Mouse (Mus musculus) bone marrow macrophage, adult 2 months (primary cell): ENCODE results near the gene Spry1.

Source experiments
- CTCF ChIP-seq: IDR thresholded peaks from 2 replicates; pipeline ENCODE4 v1.5.1; 2012; ENCODE audit warnings: low read depth, mild to moderate bottlenecking, low read length, moderate library complexity
- POLR2A ChIP-seq: IDR thresholded peaks from 2 replicates; pipeline ENCODE4 v1.6.1; 2012; ENCODE audit warnings: mild to moderate bottlenecking, low read depth, low read length, borderline replicate concordance

- no peak for TF ChIP-seq POLR2A
- no peak for TF ChIP-seq CTCF
Observed at GRCm38 (mm10) chr3:37675056-37675525, 35.3 kb downstream of the Spry1 start.
